Mouse (Mus musculus) lung, embryonic 14.5 days (tissue): ENCODE measurements at regions not wholly inside any gene's neighbourhood (a gene's known extent, or its start where the extent isn't known, plus 50 kb on each side); places are given as distances from the start of the nearest gene placed in this dataset.

ENCODE experiments used
- ATAC-seq: fragments of 200-750 bp; cut with Nextera tagmentation; 2 replicates; pipeline ENCODE4 v1.8.0; 2017; ENCODE audit warnings: mild to moderate bottlenecking, moderate TSS enrichment, moderate library complexity; ENCODE audit not compliant: insufficient read depth
- DNase-seq: peaks from one replicate; pipeline ENCODE4 v3.0.0-alpha.2; 2015
- H3K27ac ChIP-seq: fragments of 300-500 bp; sonication (generic); 2 replicates; pipeline ENCODE4 v1.5.1; 2014; ENCODE audit warnings: low read depth, mild to moderate bottlenecking, moderate library complexity
- H3K27me3 ChIP-seq: fragments of 300-500 bp; sonication (generic); 2 replicates; pipeline ENCODE4 v1.6.1; 2014; ENCODE audit warnings: low read length, control low read depth; ENCODE audit not compliant: insufficient read depth
- H3K36me3 ChIP-seq: fragments of 300-500 bp; sonication (generic); 2 replicates; pipeline ENCODE4 v1.6.1; 2014; ENCODE audit warnings: control low read depth; ENCODE audit not compliant: insufficient read depth
- H3K4me1 ChIP-seq: fragments of 300-500 bp; sonication (generic); 2 replicates; pipeline ENCODE4 v1.6.1; 2014; ENCODE audit warnings: antibody characterized with exemption, control low read depth; ENCODE audit not compliant: insufficient read depth
- H3K4me2 ChIP-seq: fragments of 300-500 bp; sonication (generic); 2 replicates; pipeline ENCODE4 v1.6.1; 2014; ENCODE audit warnings: mild to moderate bottlenecking
- H3K4me3 ChIP-seq: fragments of 300-500 bp; sonication (generic); 2 replicates; pipeline ENCODE4 v1.5.1; 2014; ENCODE audit warnings: low read depth, low read length
- H3K9ac ChIP-seq: fragments of 300-500 bp; sonication (generic); 2 replicates; pipeline ENCODE4 v1.6.1; 2014
- H3K9me3 ChIP-seq: fragments of 300-500 bp; sonication (generic); 2 replicates; pipeline ENCODE4 v1.6.1; 2016; ENCODE audit warnings: low read depth, low read length, control low read depth
- CTCF ChIP-seq: IDR thresholded peaks from 2 replicates; pipeline ENCODE4 v1.5.1; 2016; ENCODE audit warnings: antibody characterized with exemption, low read depth
- WGBS: fragments of 180-500 bp; shearing (Covaris S2); extraction: QIAGEN DNeasy Blood & Tissue Kit; methylation state at CpG from one replicate; pipeline ENCODE4 v1.1.7; 2014; 5-methylcytosine and 5-hydroxymethylcytosine counted together

GRCm38 (mm10) chr5:46794028-46794705, 936.8 kb upstream of the Lcorl start:
- Histone ChIP-seq H3K9me3 (no peaks in the 10 kb centered on the region), H3K4me2 (no peak overlapping the region), H3K36me3 (no peaks in the 10 kb centered on the region), H3K4me1 (no peaks in the 10 kb centered on the region), H3K4me3 (no peak overlapping the region), H3K27ac (no peak overlapping the region), H3K9ac (no peak overlapping the region), H3K27me3 (no peaks in the 10 kb centered on the region)
- DNase-seq (no peak), ATAC-seq (no peak)
- 66% methylated on average over 7 of the region's 7 CpGs for WGBS
- no peak for TF ChIP-seq CTCF

- DNase-seq (peak; percentile 51), ATAC-seq (peak; percentile 80)
- Histone ChIP-seq H3K36me3 (no peaks in the 10 kb centered on the region), H3K27me3 (no peaks in the 10 kb centered on the region), H3K9me3 (no peaks in the 10 kb centered on the region), H3K4me1 (no peaks in the 10 kb centered on the region), H3K27ac (peak overlapping the region; percentile 59), H3K9ac (no peak overlapping the region), H3K4me2 (no peak overlapping the region), H3K4me3 (no peak overlapping the region)
- 28% methylated on average over 3 of the region's 3 CpGs for WGBS
- no peak for TF ChIP-seq CTCF
Observed at GRCm38 (mm10) chr5:46791051-46791450, 933.6 kb upstream of the Lcorl start.

GRCm38 (mm10) chr5:46790536-46790935, 933.1 kb upstream of the Lcorl start:
- Histone ChIP-seq H3K27ac (no peak overlapping the region), H3K4me3 (no peak overlapping the region), H3K27me3 (no peaks in the 10 kb centered on the region), H3K9ac (no peak overlapping the region), H3K4me1 (no peaks in the 10 kb centered on the region), H3K36me3 (no peaks in the 10 kb centered on the region), H3K9me3 (no peaks in the 10 kb centered on the region), H3K4me2 (no peak overlapping the region)
- TF ChIP-seq CTCF, result no peak
- 17% methylated on average over 3 of the region's 3 CpGs for WGBS
- DNase-seq (peak; percentile 80), ATAC-seq (peak; percentile 92)

GRCm38 (mm10) chr5:46787079-46787478, 929.7 kb upstream of the Lcorl start:
- H3K36me3 ChIP-seq, result no peaks in the 10 kb centered on the region
- H3K4me3 ChIP-seq, result no peak overlapping the region
- WGBS, result 84% methylated on average over 3 of the region's 3 CpGs
- TF ChIP-seq CTCF, result no peak
- no peaks in the 10 kb centered on the region for H3K4me1 ChIP-seq
- H3K27me3 ChIP-seq, result no peaks in the 10 kb centered on the region
- no peak overlapping the region for H3K9ac ChIP-seq
- H3K4me2 ChIP-seq, result no peak overlapping the region
- no peaks in the 10 kb centered on the region for H3K9me3 ChIP-seq
- H3K27ac ChIP-seq, result no peak overlapping the region
- DNase-seq (no peak), ATAC-seq (no peak)

GRCm38 (mm10) chr5:46756094-46756493, 898.7 kb upstream of the Lcorl start:
- TF ChIP-seq CTCF, result no peak
- no peaks in the 10 kb centered on the region for H3K36me3 ChIP-seq
- H3K27ac ChIP-seq, result no peak overlapping the region
- H3K9me3 ChIP-seq, result no peaks in the 10 kb centered on the region
- no peak for ATAC-seq
- no peak overlapping the region for H3K4me3 ChIP-seq
- DNase-seq, result no peak
- H3K27me3 ChIP-seq, result no peaks in the 10 kb centered on the region
- no peak overlapping the region for H3K4me2 ChIP-seq
- H3K4me1 ChIP-seq, result no peaks in the 10 kb centered on the region; the same call in 1 of the 2 replicates
- 67% methylated on average over 5 of the region's 5 CpGs for WGBS
- H3K9ac ChIP-seq, result no peak overlapping the region

GRCm38 (mm10) chr5:46740034-46740582, 882.7 kb upstream of the Lcorl start:
- no peaks in the 10 kb centered on the region for H3K36me3 ChIP-seq
- 84% methylated on average over 2 of the region's 2 CpGs for WGBS
- no peak overlapping the region for H3K4me2 ChIP-seq
- no peaks in the 10 kb centered on the region for H3K9me3 ChIP-seq
- ATAC-seq (no peak), DNase-seq (no peak)
- TF ChIP-seq CTCF, result no peak
- no peaks in the 10 kb centered on the region for H3K4me1 ChIP-seq
- no peaks in the 10 kb centered on the region for H3K27me3 ChIP-seq
- H3K4me3 ChIP-seq, result no peak overlapping the region
- no peak overlapping the region for H3K27ac ChIP-seq
- no peak overlapping the region for H3K9ac ChIP-seq

GRCm38 (mm10) chr5:46732510-46732909, 875.1 kb upstream of the Lcorl start:
- Histone ChIP-seq H3K9ac (no peak overlapping the region), H3K4me2 (no peak overlapping the region), H3K4me3 (no peak overlapping the region), H3K27me3 (no peaks in the 10 kb centered on the region), H3K9me3 (no peaks in the 10 kb centered on the region), H3K4me1 (no peaks in the 10 kb centered on the region), H3K36me3 (no peaks in the 10 kb centered on the region), H3K27ac (no peak overlapping the region)
- peak; percentile 10; the same call in 1 of the 2 replicates for TF ChIP-seq CTCF
- peak; percentile 64 for DNase-seq
- WGBS, result 55% methylated on average over 3 of the region's 3 CpGs
- ATAC-seq, result peak; percentile 47; the same call in 1 of the 2 replicates
